Mouse (Mus musculus): ENCODE data around the gene Vmn1r93.
"Not testable (repeated sequence)": the region's sequence is repeated elsewhere in the genome, so short reads cannot be mapped to it uniquely, and the experiment has no call there.

Gene Vmn1r93

GRCm38 (mm10) chr7:20138988-20139387 lies at the start of gene Vmn1r93:
TSS of gene Vmn1r93 (minus strand) at chr7:20139088.
- DNase-seq (ENCODE audit: low read depth, low spot score) = not testable (repeated sequence)

GRCm38 (mm10) chr7:20168277-20168676 lies 29.4 kb upstream of the Vmn1r93 start, which contains the start of gene Vmn1r94:
TSS of gene Vmn1r94 (minus strand) at chr7:20168377.
- not testable (repeated sequence) for DNase-seq (ENCODE audit: low read depth, low spot score)

GRCm38 (mm10) chr7:20122479-20122878 lies 16.4 kb downstream of the Vmn1r93 start, which contains the start of gene Gm16442:
TSS of gene Gm16442 (minus strand) at chr7:20122579.
- not testable (repeated sequence) for DNase-seq (ENCODE audit: low read depth, low spot score)

GRCm38 (mm10) chr7:20099380-20099779 lies 39.5 kb downstream of the Vmn1r93 start, which contains the start of gene Vmn1r91:
TSS of gene Vmn1r91 (plus strand) at chr7:20099680.
- DNase-seq (ENCODE audit: low read depth, low spot score) = not testable (repeated sequence)

Data from WW6 (cell line).